Comparison of ENCODE assay signal across 10 mouse cellular contexts in genomic region chr15:84074705-84075185, GRCm38 (mm10). TPM values are rescaled to one million over a fixed set of nuclear protein-coding genes. Genes with fewer than 3 reads are reported as not detected.
DNase-seq lines count a peak whose midpoint lies in the region; ATAC-seq and TF ChIP-seq lines count a peak whose summit lies in the region.
"Had no signal": no experiment of that assay in that cellular context is flagged by ENCODE, and none has a peak within 500 bp of the region (broad histone marks: within the 10 kb centered on the region; RNA-seq: fewer than 3 reads in every experiment).

No protein-coding gene starts in this region.

- H3K9ac ChIP-seq in lung, embryonic 15.5 days: no peak overlapping the region
- H3K9ac ChIP-seq in intestine, postnatal 0 days (ENCODE audit: low read depth, low read length): no peak overlapping the region
- H3K9ac ChIP-seq in stomach, embryonic 14.5 days (replicated peaks; ENCODE audit: low read depth, low read length): no peak overlapping the region

- peak; percentile 5 for DNase-seq in CD4-positive, CD25-positive, alpha-beta regulatory T cell, adult 2 months (ENCODE audit: low read depth, low spot score)
- DNase-seq in lung, postnatal 36 days: no peak
- no peak for DNase-seq in layer of hippocampus, postnatal 14 days (ENCODE audit: low spot score in 2 of 2)
- DNase-seq in layer of hippocampus, adult 11-12 months (ENCODE audit: low spot score): no peak

- peak; percentile 39 for TF ChIP-seq CTCF in intestine, postnatal 0 days (IDR thresholded peaks at IDR 0.05; ENCODE audit: low read depth)

- 15% methylated on average over 17 of the region's 17 CpGs for WGBS in lung, embryonic 15.5 days
- 18% methylated on average over 17 of the region's 17 CpGs for WGBS in intestine, postnatal 0 days
- WGBS in stomach, embryonic 14.5 days: 19% methylated on average over 17 of the region's 17 CpGs

- no peaks in the 10 kb centered on the region for H3K9me3 ChIP-seq in lung, embryonic 15.5 days
- no peaks in the 10 kb centered on the region for H3K9me3 ChIP-seq in intestine, postnatal 0 days (ENCODE audit: control insufficient read depth)
- no peaks in the 10 kb centered on the region for H3K9me3 ChIP-seq in stomach, embryonic 14.5 days (ENCODE audit: control insufficient read depth, low read depth, low read length)

- no peak overlapping the region for H3K27ac ChIP-seq in lung, embryonic 15.5 days
- no peak overlapping the region for H3K27ac ChIP-seq in intestine, postnatal 0 days (ENCODE audit: low read depth, low read length)
- no peak overlapping the region for H3K27ac ChIP-seq in stomach, embryonic 14.5 days (ENCODE audit: low read length)

- H3K4me2 ChIP-seq in lung, embryonic 15.5 days: peak overlapping the region; percentile 14
- no peak overlapping the region for H3K4me2 ChIP-seq in intestine, postnatal 0 days (replicated peaks; ENCODE audit: low read depth)
- H3K4me2 ChIP-seq in stomach, embryonic 14.5 days (replicated peaks; ENCODE audit: low read depth, low read length): peak overlapping the region; percentile 8

- H3K4me1 ChIP-seq in lung, embryonic 15.5 days: peaks cover 9% of the 10 kb centered on the region; the same call in 1 of the 2 replicates
- H3K4me1 ChIP-seq in intestine, postnatal 0 days (replicated peaks; ENCODE audit: control insufficient read depth, insufficient read depth, low read length): no peaks in the 10 kb centered on the region
- 0 out of 2 replicates have a peak, but pooled peaks cover 2% of the 10 kb centered on the region for H3K4me1 ChIP-seq in stomach, embryonic 14.5 days (ENCODE audit: control insufficient read depth, insufficient read depth, low read length)

- H3K27me3 ChIP-seq in lung, embryonic 15.5 days: peaks cover 44% of the 10 kb centered on the region
- H3K27me3 ChIP-seq in intestine, postnatal 0 days (replicated peaks; ENCODE audit: control insufficient read depth, insufficient read depth, low read length): peaks cover 27% of the 10 kb centered on the region
- H3K27me3 ChIP-seq in stomach, embryonic 14.5 days (ENCODE audit: control insufficient read depth, insufficient read depth, low read length): 0 out of 2 replicates have a peak, but pooled peaks cover 4% of the 10 kb centered on the region

- H3K4me3 ChIP-seq in lung, embryonic 15.5 days: no peak overlapping the region
- no peak overlapping the region for H3K4me3 ChIP-seq in intestine, postnatal 0 days (ENCODE audit: low read depth, low read length)
- H3K4me3 ChIP-seq in stomach, embryonic 14.5 days (ENCODE audit: low read depth, low read length): no peak overlapping the region

- H3K36me3 ChIP-seq in lung, embryonic 15.5 days: no peaks in the 10 kb centered on the region
- H3K36me3 ChIP-seq in intestine, postnatal 0 days (ENCODE audit: control insufficient read depth, insufficient read depth): no peaks in the 10 kb centered on the region
- no peaks in the 10 kb centered on the region for H3K36me3 ChIP-seq in stomach, embryonic 14.5 days (ENCODE audit: control insufficient read depth, insufficient read depth, low read length)

- no peak for ATAC-seq in CD4-positive, CD25-positive, alpha-beta regulatory T cell, adult 4 months
- 0 out of 2 replicates have a peak, but pooled peaks have one; percentile 11 for ATAC-seq in lung, embryonic 15.5 days (ENCODE audit: borderline replicate concordance, extremely low read depth, low FRiP score, low TSS enrichment)
- ATAC-seq in intestine, postnatal 0 days: no peak
- no peak for ATAC-seq in stomach, embryonic 14.5 days (ENCODE audit: insufficient number of reproducible peaks, insufficient read depth, low FRiP score, low read depth)

RNA-seq across cellular contexts. Expression of gene Efcab6, which starts 9.6 kb away (rescaled TPM):
- not detected for polyA plus RNA-seq in CD4-positive, CD25-positive, alpha-beta regulatory T cell, adult 4 months (2017; shearing (Covaris generic))
- 0.29 and 0.46 TPM in 2 replicates for polyA plus RNA-seq in lung, embryonic 15.5 days (2015; fragmentation: Nextera tagmentation; extraction: Ambion mirVana)
- not detected in 2 replicates for polyA plus RNA-seq in intestine, postnatal 0 days (2015; fragmentation: Nextera tagmentation; extraction: Ambion mirVana)
- polyA plus RNA-seq in stomach, embryonic 14.5 days (2014; fragmentation: Nextera tagmentation; extraction: Ambion mirVana): 0.11 and 0.54 TPM in 2 replicates
- total RNA-seq in layer of hippocampus, postnatal 14 days (2021): 1 to 10 TPM; 4.4 to 5.7 TPM

RNA-seq across cellular contexts. Expression of gene Sult4a1, which starts 30.8 kb away (rescaled TPM):
- polyA plus RNA-seq in CD4-positive, CD25-positive, alpha-beta regulatory T cell, adult 4 months (2017; shearing (Covaris generic)): not detected
- polyA plus RNA-seq in lung, embryonic 15.5 days (2015; fragmentation: Nextera tagmentation; extraction: Ambion mirVana): 0.82 and 1.1 TPM in 2 replicates
- 3.8 and 4.5 TPM in 2 replicates for polyA plus RNA-seq in intestine, postnatal 0 days (2015; fragmentation: Nextera tagmentation; extraction: Ambion mirVana)
- 3.6 and 3.7 TPM in 2 replicates for polyA plus RNA-seq in stomach, embryonic 14.5 days (2014; fragmentation: Nextera tagmentation; extraction: Ambion mirVana)
- 100 to 1,000 TPM; 339 to 348 TPM for total RNA-seq in layer of hippocampus, postnatal 14 days (2021)

RNA-seq across cellular contexts. Expression of gene Pnpla5, which starts 48.2 kb away (rescaled TPM):
- not detected for polyA plus RNA-seq in CD4-positive, CD25-positive, alpha-beta regulatory T cell, adult 4 months (2017; shearing (Covaris generic))
- not detected in 2 replicates for polyA plus RNA-seq in lung, embryonic 15.5 days (2015; fragmentation: Nextera tagmentation; extraction: Ambion mirVana)
- polyA plus RNA-seq in intestine, postnatal 0 days (2015; fragmentation: Nextera tagmentation; extraction: Ambion mirVana): not detected in 2 replicates
- polyA plus RNA-seq in stomach, embryonic 14.5 days (2014; fragmentation: Nextera tagmentation; extraction: Ambion mirVana): not detected in 2 replicates
- total RNA-seq in layer of hippocampus, postnatal 14 days (2021): not detected
- total RNA-seq: layer of hippocampus, postnatal 25 days had no signal
- polyA plus RNA-seq: cerebellum, adult 2 months had no signal
